Mouse (Mus musculus): ENCODE data around the gene Disc1. TPM values are rescaled to one million over a fixed set of nuclear protein-coding genes. Genes with fewer than 3 reads are reported as not detected.

Gene Disc1
- total RNA-seq, 2 experiments from 2014 or later, result 2.5 to 2.7 TPM

DNA sequence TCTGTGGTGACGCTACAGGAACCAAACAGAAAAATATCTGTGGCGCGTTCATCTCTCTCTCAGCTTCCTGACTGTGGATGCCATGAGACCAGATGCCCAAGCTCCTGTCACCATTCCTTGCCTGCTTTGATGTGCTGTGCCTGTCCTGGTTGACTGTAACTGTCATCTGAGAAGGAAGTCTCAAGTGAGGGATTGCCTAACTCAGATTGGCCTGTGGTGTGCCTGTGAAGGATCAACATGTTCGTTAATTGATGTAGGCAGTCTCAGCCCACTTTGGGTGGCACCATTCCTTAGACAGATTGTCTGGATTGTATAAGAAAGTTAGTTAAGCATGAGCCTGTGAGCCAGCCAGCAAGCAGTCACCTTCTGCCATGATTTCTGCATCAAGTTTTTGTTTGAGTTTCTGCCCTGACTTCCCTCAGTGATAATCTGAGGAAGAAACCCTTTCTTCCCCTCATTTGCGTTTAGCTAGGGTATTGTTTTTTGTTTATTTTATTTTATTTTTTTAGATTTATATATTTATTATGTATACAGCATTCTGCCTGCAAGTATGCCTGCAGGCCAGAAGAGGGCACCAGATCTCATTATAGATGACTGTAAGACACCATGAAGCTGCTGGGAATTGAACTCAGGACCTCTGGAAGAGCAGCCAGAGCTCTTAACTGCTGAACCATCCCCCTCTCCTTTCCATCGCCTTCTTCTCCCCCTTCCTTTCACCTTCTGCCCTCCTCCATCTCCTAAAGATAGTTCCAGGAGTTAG lies 14.3 kb downstream of the Disc1 start:
- Histone ChIP-seq H3K4me3 (no peak overlapping the region), H3K27ac (peak overlapping the region; percentile 88; the same call in 1 of the 2 replicates)
- no peak for DNase-seq (ENCODE audit: extremely low spot score in 1 of 2, low spot score in 2 of 2)
- TF ChIP-seq CTCF (IDR thresholded peaks at IDR 0.05), result peak; percentile 39
- intact Hi-C loops (cut with DNase I), result loop anchor here (5.0 kb wide), 1 partner anchor 504 kb away; no protein-coding TSS in a partner anchor

DNA sequence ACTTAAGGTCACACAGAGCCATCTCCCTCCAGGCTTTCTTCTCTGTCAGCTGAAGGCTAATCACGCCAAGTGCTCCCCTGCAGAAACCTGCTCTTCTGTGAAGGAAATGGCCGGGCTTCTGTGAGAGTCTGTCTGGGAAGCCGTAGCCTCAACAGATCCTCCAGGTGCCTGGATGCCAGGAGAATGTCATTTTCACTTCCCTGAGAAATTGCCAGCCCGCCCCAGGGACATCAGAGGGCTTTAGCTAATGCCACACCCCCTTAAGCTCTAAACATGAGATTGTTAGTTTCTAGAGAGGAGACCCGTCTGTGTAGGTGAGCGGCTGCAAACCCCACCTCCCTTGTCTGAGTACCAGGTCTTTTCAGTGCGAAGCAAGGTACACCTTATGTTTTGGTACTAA lies 15.3 kb downstream of the Disc1 start:
- H3K4me3 ChIP-seq, result no peak overlapping the region
- no peak for TF ChIP-seq CTCF (IDR thresholded peaks at IDR 0.05)
- no peak for DNase-seq (ENCODE audit: extremely low spot score in 1 of 2, low spot score in 2 of 2)
- intact Hi-C loops (cut with DNase I), result loop anchor here (5.0 kb wide), 1 partner anchor 503 kb away; no protein-coding TSS in a partner anchor
- H3K27ac ChIP-seq, result no peak overlapping the region

DNA sequence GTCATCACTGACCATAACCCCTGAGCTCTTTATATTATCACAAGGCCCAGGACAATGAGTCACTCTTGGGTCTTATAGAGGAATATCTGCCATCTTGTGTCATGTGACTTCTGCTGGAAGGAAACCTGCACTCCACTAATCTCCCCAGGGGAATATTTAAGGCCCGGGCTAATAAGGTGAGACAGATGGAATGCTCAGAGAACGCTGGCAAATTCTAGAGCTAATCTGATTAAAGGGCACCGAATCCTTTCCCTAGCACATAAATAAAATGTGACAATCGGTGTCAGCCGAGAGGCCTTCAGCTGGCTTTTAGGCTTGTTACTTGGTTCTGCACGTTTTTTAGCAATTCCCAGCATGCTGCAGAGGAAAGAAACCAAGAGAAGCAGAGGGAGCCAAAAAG lies 15.7 kb downstream of the Disc1 start:
- intact Hi-C loops (cut with DNase I), result loop anchor here (5.0 kb wide), 1 partner anchor 503 kb away; no protein-coding TSS in a partner anchor
- no peak for TF ChIP-seq CTCF (IDR thresholded peaks at IDR 0.05)
- H3K4me3 ChIP-seq, result no peak overlapping the region
- no peak overlapping the region for H3K27ac ChIP-seq
- no peak for DNase-seq (ENCODE audit: extremely low spot score in 1 of 2, low spot score in 2 of 2)

DNA sequence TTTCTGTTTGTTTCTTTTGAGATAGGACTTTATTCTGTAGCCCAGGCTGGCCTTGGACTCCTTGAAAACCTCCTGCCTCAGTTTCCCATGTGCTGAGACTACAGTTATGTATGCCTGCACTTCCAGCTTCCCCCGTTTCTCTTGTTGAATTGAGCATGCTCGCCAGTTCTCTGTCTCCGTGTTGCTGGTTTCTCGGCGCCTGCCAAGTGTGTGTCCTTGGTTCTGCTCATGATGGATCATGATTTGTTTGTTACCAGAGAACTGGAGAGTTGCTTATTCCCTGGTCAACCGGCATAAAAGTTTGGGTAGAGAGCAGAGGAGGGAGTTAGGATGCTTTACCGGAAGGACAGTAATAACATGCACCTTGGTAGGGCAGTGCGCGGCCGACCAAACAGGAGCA lies 20.1 kb downstream of the Disc1 start:
- TF ChIP-seq CTCF (IDR thresholded peaks at IDR 0.05), result no peak
- no peak for DNase-seq (ENCODE audit: extremely low spot score in 1 of 2, low spot score in 2 of 2)
- H3K4me3 ChIP-seq, result no peak overlapping the region
- intact Hi-C loops (cut with DNase I), result no loop called here
- H3K27ac ChIP-seq, result no peak overlapping the region

DNA sequence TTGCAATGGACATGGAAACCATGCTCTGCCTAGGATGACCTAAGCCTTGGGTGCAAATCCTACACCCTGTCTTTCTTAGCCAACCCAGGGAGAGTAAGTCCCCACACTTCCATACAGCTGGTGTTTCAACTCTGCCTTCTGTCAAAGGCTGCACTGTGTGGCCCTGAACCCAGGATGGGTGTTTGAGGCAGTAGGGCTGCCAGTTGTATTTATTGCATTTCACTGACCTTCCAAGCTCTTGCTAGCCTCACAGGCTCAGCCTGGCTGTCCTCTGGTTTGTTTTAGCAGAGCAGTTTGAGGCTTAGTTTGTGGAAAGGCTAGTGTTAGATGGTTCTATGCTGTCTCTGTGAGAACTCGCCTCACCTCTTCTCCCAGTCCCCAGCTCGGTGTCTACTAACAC lies 20.6 kb downstream of the Disc1 start:
- Histone ChIP-seq H3K27ac (no peak overlapping the region), H3K4me3 (no peak overlapping the region)
- DNase-seq (ENCODE audit: extremely low spot score in 1 of 2, low spot score in 2 of 2), result no peak
- TF ChIP-seq CTCF (IDR thresholded peaks at IDR 0.05), result no peak
- intact Hi-C loops (cut with DNase I), result no loop called here

DNA sequence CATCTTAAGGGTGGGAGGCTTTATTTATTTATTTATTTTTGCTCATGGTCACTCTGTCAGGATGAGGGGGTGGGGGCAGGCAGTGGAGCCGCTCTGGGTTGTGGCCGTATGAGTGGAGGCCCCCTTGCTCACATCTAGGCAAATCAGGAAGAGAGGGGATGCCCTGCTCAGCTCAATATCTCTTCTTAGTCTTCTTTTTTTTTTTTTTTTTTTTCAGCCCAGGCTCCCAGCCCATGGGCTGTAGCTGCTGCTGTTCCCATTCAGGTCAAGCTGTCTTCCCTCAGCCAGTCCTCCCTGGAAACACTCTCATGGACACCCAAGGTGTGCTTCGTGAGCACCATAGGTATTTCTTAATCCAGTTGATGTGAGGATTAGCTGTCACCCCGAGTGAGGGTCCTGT lies 21.4 kb downstream of the Disc1 start:
- intact Hi-C loops (cut with DNase I), result no loop called here
- no peak for TF ChIP-seq CTCF (IDR thresholded peaks at IDR 0.05)
- Histone ChIP-seq H3K27ac (no peak overlapping the region), H3K4me3 (no peak overlapping the region)
- DNase-seq (ENCODE audit: extremely low spot score in 1 of 2, low spot score in 2 of 2), result no peak

DNA sequence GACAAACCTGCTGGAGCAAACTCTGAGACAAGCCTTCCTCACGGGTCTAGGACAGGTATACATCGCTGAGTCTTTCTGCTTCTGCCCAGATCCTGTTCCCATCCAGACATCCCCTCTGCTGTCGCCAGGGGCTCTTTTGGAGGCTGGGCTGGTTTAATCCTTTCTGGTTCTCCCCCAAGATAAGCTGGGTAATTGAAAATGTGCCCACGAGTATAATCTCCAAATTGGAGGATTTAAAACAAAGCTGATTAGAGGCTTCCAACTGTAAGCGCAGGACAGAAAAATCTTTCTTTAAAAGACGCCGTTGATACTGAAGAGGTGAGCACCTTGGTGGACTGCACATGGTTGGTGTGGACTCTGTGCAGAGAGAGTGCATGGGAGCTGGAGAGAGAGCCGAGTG lies 23.3 kb downstream of the Disc1 start:
- TF ChIP-seq CTCF (IDR thresholded peaks at IDR 0.05), result no peak
- DNase-seq (ENCODE audit: extremely low spot score in 1 of 2, low spot score in 2 of 2), result no peak
- H3K27ac ChIP-seq, result no peak overlapping the region
- no peak overlapping the region for H3K4me3 ChIP-seq
- intact Hi-C loops (cut with DNase I), result no loop called here

DNA sequence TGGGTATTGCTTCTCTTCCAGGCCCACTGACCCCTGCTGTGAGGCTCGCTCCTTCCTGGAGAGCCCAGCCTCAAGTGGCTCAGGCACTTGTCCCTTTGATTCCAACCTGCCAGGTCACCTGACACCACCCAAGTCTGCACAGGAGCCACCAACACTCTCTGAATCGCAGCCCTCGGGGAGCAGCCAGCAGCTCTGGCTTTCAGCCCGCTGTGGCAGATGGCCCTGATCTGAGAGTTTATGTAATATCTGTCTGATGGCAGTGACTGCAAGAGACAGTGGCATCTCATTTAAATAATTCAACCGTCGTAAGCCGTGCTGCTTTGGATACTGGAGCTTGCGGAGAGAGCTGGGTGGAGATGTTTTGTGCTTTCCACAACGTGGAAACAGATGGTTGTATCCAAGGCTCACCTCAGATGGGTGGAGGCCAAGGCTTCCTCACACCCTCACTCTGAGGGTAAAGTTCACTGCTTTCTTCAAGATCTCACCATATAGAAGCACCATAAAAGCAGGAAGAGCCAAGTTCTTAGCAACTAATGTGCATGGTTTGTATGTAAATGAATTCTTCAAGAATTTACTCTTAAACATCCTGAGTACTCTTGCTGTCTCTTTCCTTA lies 24.9 kb downstream of the Disc1 start:
- DNase-seq (ENCODE audit: extremely low spot score in 1 of 2, low spot score in 2 of 2), result peak; percentile 68 to 82
- intact Hi-C loops (cut with DNase I), result no loop called here
- no peak overlapping the region for H3K4me3 ChIP-seq
- TF ChIP-seq CTCF (IDR thresholded peaks at IDR 0.05), result no peak
- no peak overlapping the region for H3K27ac ChIP-seq

DNA sequence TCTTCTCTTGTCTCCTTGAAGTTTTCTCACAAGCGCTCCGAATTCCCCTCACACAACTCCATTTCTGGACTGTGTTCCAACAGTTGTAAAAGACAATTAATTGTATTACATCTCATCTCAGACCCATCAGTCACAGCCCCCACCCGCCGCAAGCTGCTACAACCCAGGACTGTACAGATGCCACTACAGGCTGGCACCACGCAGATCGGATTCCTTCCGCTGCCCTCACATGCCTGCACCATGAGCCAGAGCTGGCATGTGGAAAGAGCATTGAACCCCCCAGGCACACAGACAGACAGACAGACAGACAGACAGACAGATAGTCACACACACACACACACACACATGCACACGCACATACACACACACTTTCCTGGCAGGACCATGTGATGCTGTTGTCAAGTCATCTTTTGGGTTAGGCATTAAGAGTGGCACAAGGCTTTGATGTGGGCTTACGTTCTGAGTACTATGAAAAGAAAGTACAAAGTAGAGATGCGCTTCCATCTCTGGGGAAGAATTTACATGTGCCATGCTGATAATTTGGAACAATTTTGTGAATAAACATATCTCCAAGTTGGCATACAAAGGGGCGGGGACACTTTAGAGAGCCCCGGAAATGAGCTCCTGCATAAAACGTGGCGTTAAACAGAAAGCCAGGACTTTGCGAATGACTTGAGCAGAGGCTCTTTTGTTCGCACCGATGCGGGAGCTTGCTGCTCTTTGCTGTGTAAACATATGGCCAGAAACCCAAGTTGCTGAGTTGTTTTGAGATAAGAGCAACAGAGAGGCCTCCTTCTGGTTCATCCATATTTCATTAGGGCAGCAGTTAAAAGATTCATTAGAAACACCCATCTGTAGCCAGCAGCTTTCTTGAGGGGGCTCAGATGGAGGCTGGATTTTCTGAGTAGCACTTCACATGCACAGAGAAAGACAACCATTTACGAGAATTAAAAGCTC lies 26.7 kb downstream of the Disc1 start:
- Histone ChIP-seq H3K4me3 (no peak overlapping the region), H3K27ac (no peak overlapping the region)
- intact Hi-C loops (cut with DNase I), result no loop called here
- no peak for TF ChIP-seq CTCF (IDR thresholded peaks at IDR 0.05)
- DNase-seq (ENCODE audit: extremely low spot score in 1 of 2, low spot score in 2 of 2), result no peak

DNA sequence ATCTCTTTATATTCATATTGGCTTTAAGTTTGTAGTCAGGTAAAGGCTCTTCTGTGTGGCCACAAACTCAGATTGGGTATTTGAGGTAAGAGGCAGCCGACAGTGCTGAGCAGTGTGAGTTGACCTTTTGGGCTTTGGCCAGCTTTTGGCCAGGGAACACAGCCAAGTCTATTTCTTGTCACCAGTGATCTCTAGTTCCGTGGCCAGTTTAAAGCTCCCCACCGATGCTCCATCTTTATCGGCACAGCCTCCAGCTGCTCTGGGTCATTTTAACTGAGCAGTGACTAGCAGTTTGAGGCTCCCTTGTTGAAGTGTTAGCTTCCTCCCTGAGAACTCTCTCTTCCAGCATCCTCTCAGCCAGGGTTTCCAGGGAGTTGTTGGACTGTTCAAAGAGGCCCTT lies 29.8 kb downstream of the Disc1 start:
- no peak overlapping the region for H3K4me3 ChIP-seq
- H3K27ac ChIP-seq, result no peak overlapping the region
- TF ChIP-seq CTCF (IDR thresholded peaks at IDR 0.05), result no peak
- no peak for DNase-seq (ENCODE audit: extremely low spot score in 1 of 2, low spot score in 2 of 2)
- intact Hi-C loops (cut with DNase I), result no loop called here

DNA sequence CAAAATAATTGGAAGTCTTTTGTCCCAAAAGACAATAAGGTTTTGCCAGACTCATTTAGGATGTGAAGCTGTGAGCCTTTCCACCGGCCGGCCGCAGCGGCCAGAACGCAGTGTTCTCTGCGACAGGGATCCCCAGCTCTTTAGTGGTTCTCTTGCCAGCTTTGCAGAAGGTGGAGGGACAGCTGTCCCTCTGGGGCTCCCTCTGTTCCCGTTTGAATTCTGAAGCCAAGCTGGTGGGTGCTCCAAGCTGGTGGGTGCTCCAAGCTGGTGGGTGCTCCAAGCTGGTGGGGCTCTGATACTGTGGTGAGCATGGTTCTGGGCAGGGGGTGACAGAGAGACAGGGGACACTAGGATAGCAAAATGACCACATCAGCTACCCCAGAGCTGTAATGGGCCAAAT lies 30.5 kb downstream of the Disc1 start:
- no peak overlapping the region for H3K4me3 ChIP-seq
- TF ChIP-seq CTCF (IDR thresholded peaks at IDR 0.05), result no peak
- no peak overlapping the region for H3K27ac ChIP-seq
- intact Hi-C loops (cut with DNase I), result no loop called here
- no peak for DNase-seq (ENCODE audit: extremely low spot score in 1 of 2, low spot score in 2 of 2)
